Mouse (Mus musculus) c-Kit-positive CD71-positive TER-119-negative erythroid progenitor cells, embryonic 14.5 days (primary cell): Measurements from ENCODE around the gene Gm11020.
"Not testable (repeated sequence)": the region's sequence is repeated elsewhere in the genome, so short reads cannot be mapped to it uniquely, and the experiment has no call there.

Experiments used
- DNase-seq: peaks from one replicate; pipeline ENCODE4 v3.0.0-alpha.2; 2013; ENCODE audit warnings: low read depth

Gene Gm11020

DNA sequence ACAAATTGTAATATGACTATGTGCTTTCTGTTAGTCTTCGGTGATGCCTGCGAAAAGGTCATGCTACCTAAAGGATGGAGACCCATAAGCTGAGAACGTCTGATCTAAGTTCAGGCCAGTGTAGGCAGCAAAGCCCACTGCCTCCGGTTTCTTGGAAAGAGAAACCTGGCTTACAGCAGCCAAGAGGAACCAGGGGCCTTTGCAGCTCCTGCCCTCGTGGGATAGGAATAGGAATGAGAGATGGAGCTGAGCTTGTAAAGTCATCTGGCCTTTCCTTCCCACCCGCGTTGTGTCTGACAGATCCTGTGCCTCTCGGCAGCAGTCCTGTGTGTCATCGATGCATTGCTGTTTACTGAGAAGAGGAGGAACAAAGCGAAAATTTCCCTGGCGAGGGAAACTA, at the start of gene Gm11020:
Gene Gm11020, plus strand, starts transcription at position 301 of the 400 bp plus-strand sequence.
- DNase-seq: not testable (repeated sequence)

DNA sequence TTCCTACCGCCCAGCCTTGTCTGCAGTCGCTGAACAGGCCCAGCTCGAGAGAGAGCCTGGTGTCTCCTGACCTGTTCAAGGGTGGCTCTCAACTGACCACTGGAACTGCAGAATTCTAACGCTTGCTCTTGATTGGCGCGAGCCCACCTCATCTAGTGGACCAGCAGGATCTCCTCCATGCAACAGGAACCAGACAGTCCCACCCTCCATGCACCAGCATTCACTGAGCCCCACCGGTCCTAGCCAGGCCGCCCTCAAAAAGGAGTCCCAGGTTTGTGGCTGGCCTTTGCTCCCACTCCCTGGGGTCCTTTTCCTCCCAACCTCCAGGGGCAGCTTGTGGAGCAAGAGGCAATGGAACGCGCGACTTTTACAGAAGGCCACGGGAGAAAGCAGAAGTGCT, 28.3 kb upstream of the Gm11020 start, which contains the start of gene Cmtm2a:
Gene Cmtm2a, minus strand, starts transcription at position 101 of the 400 bp plus-strand sequence.
- DNase-seq: not testable (repeated sequence)

DNA sequence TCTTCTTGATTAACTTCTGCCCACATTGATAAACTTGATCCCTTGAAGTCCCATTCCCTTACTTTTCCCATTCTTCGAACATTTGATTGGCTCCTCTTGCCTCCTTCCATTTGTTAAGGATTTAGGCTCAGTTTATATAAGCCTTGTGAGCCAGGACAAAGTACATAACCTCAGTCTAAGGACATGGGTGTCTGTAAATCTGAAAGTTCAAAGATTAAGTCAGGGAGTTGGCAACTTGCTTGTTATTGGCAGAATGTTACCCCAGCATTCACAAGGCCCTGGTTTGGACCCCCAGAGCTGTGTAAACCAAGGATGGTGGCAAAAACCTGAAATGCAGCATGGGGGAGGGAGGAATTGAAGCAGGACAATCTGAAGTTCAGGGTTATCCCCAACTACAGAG, 27.0 kb upstream of the Gm11020 start:
- no peak for DNase-seq

DNA sequence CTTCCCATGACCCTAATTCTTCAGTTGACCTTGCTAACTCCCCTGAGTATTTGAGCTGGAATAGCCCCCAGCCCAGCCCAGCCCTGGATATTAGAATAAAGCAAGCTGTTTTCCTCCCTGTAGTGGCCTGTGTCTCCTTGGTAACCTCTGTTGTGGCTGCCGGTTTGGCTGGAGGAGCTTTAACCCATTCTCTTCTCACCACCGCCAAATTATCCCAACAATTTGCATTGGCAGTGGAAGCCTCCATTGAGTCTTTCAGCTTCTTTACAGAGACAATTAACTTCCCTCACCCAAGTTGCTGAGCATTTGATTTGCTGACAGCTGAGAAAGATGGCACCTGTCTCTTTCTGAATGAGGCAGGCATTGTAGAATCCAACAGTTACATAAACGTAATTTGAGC, 19.8 kb upstream of the Gm11020 start:
- DNase-seq: not testable (repeated sequence)

DNA sequence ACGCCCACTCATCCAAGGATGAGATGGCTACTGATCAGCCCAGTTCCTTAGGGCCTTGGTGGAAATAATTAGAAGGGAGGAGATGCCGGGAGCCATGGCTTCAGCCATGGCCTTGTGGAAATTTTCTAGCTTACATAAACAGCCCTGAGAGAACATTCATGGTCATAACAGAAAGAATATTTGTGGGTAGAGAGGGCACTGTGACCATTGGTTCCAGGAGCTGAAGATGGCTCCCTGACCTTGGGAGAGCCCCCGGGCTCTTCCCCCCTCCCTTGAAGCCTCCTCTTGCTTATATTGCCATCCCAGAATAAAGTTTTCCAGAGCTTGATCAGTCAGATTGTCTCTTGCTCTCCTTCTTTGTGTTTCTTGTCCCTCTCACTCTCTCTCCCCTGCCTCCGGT, 18.8 kb upstream of the Gm11020 start:
- not testable (repeated sequence) for DNase-seq

DNA sequence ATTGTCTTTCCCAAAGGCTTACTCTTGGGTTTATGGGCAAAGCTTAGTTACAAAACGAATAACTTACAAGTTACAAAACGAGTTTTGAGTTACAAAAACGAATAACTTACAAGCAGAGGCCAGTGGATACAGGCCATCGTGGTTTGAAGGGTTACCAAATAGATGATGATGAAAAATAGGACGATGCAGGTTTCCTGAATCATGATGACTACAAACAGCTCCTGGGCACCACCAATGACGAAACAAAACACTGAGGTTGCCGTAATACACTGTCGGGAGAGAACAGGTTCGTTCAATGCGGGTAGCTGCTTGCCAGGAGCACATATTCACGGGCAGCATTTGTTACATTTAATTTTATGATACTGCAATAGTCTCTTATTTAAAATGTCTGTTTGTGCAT, 16.4 kb upstream of the Gm11020 start:
- DNase-seq: no peak

DNA sequence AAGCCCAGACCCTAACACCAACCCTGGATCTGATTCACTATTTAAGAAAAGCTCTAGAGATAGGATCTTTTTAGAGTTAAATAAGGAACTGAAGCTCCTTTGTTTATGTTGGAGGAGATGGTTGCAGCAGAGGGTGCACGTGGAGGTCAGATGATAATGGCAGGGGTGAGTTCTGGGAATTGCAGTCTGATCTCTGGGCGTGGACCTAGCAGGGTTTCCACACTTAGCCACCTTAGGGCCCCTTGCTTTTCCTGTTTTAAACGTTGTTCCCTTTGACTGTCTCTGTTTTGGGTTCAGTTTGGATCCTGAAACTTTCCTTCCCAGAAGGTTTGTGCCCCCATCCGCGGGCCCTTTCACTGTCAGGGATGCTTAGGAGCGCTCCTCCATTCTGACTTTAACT, 13.0 kb upstream of the Gm11020 start:
- DNase-seq: not testable (repeated sequence)

DNA sequence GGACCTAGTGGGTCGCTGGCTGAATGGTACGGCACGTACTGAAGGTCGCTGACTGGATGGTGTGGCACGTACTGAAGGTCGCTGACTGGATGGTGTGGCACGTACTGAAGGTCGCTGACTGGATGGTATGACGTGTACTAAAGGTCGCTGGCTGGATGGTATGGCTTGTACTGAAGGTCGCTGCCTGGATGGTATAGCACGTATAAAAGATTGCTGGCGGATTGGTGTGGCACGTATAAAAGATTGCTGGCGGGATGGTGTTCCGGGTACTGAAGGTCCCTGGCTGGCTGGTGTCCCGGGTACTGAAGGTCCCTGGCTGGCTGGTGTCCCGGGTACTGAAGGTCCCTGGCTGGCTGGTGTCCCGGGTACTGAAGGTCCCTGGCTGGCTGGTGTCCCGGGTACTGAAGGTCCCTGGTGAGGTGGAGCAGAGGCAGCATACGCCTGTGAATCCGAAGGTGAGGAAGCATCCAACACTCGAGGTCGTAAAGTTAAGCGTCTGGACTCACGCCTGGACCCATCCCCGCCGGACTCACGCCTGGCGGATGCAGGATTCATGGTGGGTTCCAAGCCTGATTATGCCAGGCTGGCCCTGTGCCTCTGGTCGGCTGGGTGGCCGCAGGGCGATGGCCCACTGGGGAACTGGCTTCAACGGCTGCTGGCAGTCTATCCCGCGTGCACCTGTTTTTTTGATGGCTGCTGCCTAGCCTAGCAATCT, 11.8 kb upstream of the Gm11020 start, which contains the start of the genes Gm45711 and Cmtm1:
Gene Gm45711, minus strand, starts transcription at position 641 of the 715 bp plus-strand sequence.
Gene Cmtm1, minus strand, starts transcription at position 705 of the 715 bp plus-strand sequence.
- DNase-seq: not testable (repeated sequence)

DNA sequence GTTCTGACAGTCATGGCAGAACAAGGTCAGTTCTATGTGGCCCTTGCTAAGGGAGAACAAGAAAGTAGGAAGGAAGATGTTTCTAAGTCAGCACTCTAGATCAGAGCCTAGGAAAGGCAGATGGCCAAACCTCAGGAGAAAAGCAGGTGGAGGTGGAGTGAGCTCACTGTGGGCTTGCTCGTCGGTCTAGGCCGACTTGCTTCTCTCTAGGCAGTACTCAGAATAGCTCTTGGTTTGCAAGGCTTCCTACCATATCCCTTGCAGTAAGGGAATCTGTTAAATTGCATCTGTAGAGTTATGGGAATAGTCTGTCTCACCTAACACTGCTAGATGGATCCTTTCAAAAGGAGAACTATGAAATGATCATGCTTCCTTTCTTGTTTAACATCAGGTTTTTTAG, 9.3 kb upstream of the Gm11020 start:
- DNase-seq: not testable (repeated sequence)

DNA sequence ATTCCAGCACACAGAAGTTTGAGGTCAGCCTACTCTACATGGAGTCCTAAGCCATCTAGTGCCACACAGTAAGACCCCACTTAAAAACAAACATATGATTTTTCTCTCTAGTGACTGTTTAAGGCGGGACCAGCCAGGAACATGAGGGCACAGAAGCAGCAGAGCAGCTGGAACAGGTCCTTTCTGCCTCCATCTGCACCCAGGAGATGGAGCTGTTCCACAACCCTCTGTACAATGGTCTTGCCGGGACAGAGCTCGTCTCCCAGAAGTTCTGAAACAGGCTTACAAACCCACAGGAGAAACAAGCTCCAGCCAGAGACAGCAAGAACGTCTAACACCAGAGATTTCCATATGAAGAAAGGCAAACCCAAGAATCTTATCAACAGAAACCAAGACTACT, 8.1 kb upstream of the Gm11020 start:
- no peak for DNase-seq

DNA sequence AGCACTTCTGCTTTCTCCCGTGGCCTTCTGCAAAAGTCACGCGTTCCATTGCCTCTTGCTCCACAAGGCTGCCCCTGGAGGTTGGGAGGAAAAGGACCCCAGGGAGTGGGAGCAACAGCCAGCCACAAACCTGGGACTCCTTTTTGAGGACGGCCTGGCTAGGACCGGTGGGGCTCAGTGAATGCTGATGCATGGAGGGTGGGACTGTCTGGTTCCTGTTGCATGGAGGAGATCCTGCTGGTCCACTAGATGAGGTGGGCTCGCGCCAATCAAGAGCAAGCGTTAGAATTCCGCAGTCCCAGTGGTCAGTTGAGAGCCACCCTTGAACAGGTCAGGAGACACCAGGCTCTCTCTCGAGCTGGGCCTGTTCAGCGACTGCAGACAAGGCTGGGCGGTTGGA, 563 bp downstream of the Gm11020 start, which contains the start of gene Cmtm2b:
Gene Cmtm2b, plus strand, starts transcription at position 301 of the 400 bp plus-strand sequence.
- DNase-seq: not testable (repeated sequence)

DNA sequence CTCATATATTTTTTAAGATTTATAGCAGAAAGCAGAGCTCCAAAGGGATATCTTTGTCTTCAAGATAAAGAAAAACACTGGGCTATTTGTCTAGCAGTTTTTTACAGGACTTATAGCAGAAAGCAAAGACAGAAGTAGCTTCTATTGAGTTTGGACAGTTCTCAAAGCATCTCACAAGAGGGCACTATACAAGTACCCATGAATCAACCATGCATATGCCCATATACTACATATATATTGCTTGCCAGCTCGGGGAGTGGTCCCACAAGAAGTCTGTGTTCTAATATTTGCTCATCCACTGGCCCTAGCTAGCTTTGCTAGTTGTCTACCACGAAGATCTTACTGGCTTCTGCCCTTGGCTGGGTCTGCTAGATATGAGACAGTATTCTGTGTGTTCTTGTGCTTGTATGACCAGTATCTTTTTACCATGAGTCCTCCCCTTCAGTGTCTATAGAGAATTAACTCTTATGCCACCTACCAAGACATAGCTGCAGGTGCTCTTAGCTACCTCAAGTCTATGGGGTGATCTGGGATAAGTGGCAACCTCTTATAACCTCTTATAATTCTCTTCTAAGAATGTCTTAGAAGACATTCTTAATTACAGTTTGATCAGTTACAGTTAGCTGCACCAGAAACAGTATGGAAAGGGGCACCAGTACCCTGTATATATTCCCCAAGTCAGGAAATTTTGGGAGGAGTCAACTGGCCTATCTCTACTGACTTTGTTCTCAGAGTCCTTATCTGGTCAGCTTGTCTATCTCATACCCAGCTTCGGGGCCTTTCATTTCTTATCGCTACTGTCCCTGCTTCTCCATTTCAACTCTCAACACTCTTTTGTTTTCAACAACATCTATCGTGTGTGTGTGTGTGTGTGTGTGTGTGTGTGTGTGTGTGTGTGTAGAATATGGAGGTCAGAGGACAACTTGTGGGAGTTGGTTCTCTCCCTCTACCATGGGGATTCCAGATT, 11.6 kb downstream of the Gm11020 start:
- no peak for DNase-seq

DNA sequence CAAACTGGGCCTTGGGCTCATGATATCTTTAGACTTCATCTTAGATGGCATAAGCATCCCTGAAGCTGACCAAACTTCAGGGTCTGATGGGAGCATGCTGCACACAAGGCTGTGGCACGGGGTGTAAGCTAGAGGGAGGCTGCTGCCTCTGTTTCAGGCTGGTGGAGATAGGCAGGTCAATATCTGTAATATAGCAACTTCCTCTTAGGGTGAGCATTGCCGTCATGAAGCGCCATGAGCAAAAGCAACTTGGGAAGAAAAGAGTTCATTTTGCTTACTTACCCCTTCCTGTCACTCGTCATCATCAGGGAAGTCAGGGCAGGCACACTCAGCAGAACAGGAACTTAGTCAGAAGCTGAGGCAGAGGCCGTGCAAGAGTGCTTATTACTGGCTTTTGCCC, 12.4 kb downstream of the Gm11020 start:
- no peak for DNase-seq

DNA sequence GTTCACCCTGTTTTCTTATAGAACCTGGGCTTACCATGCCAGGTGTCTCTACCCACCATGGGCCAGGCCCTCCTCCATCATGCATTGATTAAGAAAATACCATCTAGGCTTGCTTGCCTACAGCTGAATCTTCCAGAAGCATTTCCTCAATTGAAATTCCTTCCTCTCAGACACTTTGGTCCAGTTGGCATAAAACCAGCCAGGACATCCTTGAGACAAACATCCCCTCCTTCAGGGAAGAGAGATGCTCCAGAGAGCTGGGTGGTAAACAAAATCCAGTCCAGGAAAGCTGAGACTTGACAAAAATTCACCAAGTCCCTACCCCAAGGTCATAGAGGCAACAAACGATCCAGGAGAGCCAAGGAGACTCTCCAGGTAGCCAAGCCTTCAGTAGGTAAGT, 12.8 kb downstream of the Gm11020 start:
- no peak for DNase-seq

DNA sequence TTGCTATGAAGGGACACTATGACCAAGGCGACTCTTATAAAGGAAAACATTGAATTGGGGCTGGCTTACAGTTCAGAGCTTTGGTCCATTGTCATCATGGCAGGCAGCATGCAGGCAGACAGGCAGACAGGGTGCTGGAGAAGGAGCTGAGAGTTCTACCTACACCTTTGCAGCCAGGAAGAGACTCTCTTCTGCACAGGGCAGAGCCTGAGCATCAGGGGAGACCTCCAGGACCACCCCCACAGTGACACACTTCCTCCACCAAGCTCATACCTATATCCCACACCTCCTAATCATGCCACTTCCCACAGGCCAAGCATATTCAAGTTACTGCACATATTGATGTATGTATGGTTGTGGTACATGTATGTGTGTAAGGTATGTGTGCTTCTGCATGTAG, 15.4 kb downstream of the Gm11020 start:
- no peak for DNase-seq

DNA sequence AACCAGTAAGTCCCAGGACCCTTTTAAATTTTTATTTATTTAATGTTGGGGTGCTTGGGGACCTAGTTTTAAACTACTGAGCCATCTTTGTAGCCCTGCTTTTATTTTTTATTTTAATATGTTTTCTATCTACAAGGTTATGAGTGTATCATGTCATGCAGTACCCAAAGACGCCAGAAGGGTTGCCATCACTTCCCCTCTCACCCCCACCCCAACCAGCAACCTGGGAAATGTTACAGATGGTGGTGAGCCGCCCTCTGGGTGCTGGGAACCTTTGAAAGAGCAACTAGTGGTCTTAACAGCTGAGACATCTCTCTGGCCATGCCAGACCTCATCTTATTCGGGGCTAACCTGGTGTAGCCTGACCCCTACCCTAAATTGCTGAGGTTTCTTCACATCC, 16.5 kb downstream of the Gm11020 start:
- DNase-seq: no peak

DNA sequence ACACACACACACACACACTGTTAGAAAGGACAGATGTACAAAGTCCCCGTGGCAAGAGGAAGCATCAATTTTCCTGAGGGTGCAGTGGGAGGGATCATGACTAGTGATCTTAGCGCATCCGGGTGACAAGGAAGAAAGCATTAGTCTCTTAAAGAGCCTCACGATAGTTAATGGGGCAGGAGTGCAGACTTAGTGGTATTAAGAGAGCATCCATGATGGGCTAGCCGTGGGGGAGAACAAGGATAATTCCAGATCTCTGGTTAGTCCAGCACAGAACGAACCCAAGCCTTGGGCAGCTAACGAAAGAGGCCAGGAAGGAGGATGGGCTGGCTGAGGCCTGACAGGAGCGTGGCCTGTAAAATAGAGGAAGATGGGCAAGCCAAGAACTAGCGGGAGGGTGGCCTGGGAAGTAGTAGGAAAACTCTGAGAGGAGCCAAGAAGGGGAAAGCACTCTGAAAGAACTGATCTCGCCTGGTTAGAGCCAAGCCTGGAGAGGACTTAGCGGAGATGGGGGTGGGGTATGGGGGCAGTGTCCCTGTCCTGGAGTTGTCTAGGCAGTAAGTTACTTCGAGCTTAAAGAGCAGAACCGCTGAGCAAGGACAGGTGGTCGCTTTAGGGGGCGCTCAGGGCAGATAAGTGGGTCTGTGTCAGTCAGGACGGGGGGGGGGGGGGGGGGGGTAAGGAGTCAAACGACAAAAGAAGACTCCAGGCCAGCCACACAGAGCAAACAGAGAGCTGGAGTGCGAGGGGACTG, 18.0 kb downstream of the Gm11020 start, which contains the start of gene Cmtm3:
Gene Cmtm3, plus strand, starts transcription at position 182 of the 754 bp plus-strand sequence.
- DNase-seq: no peak

DNA sequence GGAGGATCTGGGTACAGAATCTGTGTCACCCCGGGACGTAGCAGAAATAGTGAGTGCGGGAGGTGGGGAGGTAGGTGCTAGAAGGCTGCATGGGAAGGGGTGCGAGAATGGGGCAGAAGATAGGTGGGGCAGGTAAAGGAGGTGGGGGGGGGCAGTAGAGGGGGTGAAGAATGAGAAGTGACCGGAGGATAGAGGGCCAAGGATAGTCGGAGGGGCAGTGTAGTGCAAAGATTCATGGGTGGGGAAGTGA, 18.5 kb downstream of the Gm11020 start:
- DNase-seq: no peak

DNA sequence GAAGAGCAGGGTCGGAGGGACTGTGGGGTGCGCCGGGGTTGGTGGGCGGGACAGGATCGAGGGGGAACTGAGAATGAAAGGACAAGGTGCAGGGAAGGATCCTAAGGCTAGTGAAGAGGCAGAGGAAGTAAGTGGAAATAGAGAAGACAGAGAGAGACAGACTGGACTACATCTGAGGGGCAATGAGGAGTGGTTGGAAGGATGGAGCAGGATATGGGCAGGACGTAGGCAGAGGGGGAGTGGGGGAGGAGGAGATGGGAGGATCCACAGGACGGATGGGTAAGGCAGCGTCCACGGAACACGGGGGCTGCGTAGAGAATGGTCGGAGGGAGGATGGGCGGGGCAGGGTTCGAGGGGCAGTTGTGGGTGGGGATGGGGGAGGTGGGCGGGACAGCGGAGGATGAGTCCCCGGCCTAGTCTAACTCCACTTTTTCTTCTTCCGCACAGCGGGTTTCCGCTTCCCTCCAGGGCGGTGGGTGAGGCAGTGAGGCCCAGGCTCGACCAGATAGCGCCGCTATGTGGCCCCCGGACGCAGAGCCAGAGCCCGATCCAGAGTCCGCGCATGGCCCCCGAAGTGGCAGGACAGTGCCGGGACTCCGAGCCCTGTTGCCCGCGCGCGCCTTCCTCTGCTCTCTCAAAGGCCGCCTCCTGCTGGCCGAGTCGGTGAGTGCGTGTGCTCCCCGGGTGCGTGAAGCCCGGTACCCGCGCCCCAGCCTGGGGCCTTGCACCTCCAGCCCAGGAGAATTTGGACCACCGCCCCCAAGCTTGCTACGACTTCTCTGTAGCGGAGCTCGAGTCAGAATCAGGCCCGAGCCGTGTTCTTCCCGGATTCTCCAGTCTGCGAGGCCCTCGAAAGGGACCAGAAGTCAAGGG, 19.1 kb downstream of the Gm11020 start:
- no peak for DNase-seq

DNA sequence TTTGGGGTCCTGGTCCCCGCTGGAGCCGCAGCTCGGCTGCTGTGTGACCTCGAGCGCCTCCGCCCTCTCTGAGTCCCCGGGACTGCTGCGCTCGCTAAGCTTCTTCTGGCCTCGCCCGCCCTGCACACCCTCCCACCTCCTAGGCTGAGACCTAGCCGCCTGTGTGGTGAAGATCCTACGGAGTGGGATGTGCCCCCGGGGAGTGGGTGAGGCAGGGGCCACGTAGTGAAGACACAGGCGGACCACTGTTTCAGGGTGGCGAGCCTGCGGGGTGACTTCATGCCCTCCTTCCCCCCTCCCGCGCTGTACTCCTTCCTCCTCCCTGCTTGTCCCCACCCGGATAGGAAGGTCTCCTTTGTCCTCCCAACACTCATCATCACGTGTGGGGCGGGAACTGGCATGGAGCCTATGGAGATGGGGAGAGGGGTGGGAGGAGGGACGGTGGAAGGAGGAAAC, 19.8 kb downstream of the Gm11020 start:
- no peak for DNase-seq

DNA sequence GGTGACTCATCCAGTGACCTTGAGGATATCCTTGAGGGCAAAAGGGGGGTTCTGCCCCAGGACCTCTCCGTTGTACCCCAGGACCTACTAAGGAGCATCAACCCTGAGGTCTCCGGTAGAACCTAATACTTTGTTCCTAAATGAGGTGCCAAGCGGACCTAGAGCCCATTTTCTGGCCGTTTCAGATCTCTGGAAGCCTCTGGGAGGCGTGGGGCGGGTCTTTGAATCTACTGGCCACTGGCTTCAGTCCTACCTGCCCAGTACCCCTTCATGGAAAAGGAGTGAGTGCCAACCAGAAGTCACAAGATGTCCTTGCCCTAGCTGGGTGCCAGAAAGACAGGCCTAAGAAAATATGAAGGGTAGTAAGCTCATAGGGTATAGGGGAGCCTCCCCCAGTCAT, 20.3 kb downstream of the Gm11020 start:
- DNase-seq: no peak
